Mouse (Mus musculus): ENCODE results near the gene Vtcn1.
"Not testable (repeated sequence)": the region's sequence is repeated elsewhere in the genome, so short reads cannot be mapped to it uniquely, and the experiment has no call there.

Vtcn1 gene

DNA sequence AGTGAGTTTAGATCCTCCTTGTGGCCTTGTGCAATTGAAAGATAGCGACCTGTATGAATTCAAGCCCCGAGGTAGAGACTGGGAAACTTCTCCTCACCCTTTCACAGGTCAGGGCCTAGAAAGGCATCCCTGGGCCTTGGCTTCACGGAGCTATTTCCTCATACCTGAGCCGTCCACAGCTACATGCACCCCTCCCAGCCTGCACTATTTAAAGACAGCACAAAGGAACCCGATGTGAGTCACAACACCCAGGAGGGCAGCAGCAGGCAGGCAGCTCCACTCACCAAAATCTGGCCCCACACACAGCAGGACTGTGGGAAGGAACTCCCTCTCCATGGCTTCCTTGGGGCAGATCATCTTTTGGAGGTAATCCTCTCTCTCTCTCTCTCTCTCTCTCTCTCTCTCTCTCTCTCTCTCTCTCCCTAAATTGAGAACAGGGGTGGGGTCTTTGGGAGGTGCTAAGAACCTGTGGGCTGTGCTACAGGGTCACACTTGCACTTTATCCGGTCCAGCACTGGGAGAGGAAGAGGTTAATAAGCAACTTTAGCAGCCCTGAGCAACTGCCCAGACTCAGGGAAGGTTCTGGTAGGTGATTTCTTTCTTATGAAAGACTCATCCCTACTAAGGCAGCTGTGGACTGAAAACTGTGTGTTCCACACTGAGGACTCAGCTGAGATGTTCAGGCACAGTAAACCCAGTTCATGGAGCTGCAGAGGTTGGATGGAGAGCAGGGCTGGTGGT, at the start of gene Vtcn1:
Vtcn1 (plus strand) TSS at position 235 of the 741 bp plus-strand sequence.
- DNase-seq (ENCODE audit: low spot score): peak; percentile 45

DNA sequence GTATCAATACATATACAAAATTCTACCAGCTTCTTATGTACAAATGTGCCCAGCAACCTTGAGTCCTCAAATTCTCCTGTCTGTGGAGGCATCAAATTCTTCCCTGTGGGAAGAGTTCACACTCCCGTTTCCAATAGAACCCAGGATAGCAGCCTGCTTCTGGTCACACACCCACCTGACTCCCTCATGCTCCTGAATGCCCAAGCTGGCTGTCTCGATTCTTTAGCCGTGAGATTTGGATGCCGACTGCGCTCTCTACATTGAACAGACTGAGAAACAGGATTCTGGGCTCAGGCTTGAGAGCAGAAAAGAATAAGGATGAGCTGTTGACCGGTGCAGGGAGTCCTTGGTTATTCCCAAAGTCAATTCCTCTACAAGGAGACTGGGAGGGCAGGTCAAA, 48.3 kb upstream of the Vtcn1 start:
- no peak for DNase-seq (ENCODE audit: low spot score)

DNA sequence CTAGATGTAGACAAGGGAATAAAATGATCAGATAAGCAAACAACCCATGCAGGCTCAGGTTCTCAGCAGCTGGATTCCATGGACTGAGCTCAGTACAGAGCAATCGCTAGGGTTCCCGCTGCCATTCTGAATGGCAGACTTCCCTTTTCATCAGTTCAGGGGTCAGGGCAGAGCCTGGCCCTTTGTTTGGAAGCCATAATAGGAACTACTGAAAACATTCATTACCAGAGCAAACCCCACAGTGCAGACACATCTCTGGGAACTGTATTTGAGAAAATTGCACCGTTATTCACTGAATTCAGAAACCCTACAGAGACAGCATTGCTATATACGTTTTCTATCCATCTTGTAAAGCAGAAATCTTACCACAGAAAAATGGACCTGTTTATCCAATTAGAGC, 47.7 kb upstream of the Vtcn1 start:
- DNase-seq (ENCODE audit: low spot score): no peak

DNA sequence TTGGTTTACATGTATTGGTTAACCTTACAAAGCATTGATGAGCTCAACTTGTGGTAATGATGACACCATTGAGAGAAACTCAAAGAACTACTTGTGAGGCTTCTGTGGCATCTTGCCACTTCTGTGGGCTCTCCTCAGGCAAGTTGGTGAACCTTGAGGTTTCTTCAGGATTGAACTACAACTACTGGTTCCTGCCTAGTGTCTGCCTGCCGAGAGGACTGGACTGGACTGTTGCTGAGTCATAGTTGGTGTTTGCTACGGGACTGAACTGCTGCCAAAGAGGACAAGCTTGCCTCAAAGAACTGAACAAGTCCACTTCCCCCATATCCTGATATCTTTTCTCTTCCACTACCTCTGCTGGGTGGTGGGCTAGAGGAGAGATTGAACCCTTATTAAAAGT, 39.2 kb upstream of the Vtcn1 start:
- no peak for DNase-seq (ENCODE audit: low spot score)

DNA sequence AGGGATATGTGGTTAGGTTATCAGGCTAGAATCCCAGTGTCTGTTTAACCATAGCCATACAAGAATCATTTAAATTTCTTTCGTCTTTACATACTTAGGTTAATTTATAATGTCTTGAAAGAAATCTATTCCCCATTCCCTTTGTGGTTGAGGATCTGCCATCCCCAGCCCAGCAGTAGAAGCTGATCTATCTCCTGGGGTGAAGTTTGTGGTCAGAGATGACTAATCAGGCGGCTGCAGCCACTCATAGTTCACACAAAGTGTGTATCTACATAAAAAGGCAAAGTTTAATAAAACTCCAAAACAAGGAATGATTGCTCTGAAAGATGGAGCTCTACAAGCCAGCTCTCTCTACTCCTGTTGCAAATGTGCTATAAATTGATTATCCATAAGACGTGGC, 33.6 kb upstream of the Vtcn1 start:
- no peak for DNase-seq (ENCODE audit: low spot score)

DNA sequence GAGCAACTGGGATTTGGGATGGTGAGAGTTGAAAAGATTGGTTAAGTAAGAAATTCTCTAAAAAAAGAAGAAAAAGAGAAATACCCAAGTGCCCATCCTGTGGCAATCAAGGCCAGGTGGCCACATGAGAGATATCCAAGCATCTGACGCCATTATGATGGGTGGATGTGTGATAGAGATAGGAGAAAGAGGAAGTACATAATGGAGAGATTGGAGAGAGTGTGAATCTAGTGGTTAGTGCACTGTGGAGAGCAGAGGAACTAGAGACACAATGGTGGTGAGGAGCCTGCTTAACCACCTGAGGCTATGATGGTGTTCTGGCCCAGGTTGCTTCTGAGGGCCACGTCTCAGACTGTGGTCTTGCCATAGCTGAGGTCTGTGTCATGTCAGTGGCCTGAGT, 31.9 kb upstream of the Vtcn1 start:
- no peak for DNase-seq (ENCODE audit: low spot score)

DNA sequence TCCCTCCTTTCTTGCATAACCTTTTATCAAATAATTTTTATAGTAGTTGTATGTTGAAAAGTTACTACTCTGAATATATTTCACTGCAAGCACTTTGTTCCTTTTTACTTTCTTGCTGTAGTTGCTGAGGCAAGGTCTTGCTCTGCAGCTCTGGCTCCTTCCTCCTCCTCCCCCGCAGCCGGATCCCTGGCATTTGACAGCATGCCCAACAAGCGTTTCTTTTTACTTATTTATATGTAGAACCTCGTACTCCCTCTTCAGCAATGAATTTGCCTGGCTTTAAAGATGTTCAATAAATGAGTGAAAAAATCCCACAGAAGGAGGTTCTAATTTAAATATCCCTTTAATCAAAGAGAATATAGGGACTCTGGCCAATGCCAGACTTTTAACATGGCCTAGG, 28.7 kb upstream of the Vtcn1 start:
- no peak for DNase-seq (ENCODE audit: low spot score)

DNA sequence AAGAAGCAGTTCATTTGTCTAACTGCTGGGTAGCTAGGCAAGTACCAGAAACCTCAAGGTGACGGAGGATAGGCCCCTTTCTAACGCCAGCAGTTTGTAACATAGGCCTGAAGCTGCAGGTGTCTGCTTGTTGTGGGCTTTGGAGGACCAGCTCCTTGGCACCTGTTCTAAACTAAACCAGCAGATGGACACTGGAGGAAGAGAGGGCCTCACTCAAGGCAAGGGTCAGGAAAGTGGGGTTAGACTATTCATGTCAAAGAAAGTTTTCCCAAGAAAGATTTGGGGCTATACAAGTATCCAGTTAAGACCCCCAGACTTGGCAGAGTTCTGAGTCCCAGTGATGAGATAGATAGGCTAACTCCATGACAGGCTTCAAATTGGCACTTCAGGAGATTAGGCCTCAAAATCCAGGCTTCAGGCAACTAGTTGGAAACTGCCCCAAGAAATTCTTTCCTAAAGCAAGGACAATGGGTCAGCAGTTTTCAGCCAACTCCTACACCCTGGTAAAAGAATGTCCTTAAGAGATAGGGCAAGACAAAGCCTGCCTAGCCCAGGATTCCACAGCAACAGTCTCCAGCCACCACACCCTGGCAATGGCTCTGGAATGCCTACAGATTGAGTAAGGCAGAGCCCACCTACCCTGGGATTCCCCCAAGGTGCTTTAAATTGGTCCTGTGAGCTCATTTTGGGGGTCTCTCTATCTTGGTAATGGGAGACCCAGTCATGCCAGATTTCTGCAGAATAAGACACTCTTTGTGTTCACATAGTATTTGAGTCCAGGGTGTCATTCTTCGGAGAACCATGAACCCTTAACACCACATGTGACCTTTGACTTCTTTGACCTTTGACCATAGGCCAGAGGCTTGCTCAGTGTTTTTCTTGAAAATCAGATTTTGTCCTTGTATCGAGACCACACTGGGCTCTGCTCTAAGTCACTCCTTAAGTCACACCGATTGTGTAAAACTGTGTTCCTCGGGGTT, 27.8 kb upstream of the Vtcn1 start:
- peak; percentile 70 for DNase-seq (ENCODE audit: low spot score)

DNA sequence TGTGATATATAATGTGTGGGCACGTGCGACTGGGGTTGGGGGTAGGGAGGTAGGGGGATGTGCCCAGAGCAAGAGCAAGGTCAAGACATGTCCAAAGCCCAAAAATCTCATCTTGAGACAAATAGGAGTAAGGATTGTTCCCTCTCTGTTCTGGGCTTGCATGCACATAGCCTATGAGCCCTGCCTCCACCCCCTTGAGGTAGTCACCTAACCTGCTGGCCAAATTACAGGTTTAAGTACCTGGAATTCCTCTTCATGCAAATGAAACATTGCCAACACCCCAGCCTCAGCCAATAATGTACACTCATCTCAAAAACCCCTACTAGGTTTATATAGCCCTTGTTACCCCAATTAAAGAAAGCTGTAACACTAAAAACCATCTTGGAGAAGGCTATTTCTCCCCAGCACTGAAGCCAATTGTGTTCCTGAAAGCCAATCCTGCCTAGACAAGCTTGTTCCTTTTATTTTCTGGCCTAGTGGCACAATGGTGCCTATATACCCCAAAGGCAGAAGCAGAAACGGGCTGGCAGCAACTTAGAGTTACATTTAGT, 26.3 kb upstream of the Vtcn1 start:
- no peak for DNase-seq (ENCODE audit: low spot score)

DNA sequence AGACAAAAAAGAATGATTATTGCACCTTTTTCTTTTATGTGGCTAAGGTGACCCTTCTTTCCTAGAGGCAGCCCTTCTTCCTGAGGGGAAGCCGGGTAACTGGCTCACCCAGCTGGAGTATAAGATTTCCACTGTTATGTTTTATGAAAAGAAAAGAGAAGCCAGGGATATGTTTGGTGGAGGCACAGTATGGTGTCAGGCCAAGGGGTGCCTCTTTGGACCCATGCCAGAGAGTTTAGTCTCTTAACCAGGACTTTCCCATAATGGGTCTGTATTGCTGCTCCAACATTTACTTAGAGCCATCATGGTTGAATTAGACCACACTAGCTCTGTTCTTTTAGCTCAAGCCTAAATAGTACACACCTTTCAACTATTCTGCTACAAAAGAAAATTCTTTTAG, 20.3 kb upstream of the Vtcn1 start:
- no peak for DNase-seq (ENCODE audit: low spot score)

DNA sequence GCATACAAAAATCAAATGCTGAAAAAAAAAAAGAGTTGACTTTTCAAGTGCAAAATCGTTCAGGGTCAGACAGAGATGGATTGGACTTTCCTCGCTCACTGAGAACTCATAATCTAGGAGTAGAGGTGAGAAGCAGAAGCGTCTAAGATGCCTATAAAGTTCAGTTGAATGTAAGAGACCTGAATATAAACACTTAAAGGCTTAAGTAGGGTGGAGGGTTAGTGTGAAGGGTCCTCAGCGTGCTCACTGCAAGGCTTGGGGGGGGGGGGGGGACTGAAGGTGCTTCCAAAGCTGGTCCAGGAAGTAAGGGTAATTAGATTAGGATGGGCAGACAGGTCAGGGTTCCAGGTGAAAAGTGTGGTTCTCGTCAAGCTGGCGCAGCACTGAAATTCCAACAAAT, 19.3 kb upstream of the Vtcn1 start:
- DNase-seq (ENCODE audit: low spot score): no peak

DNA sequence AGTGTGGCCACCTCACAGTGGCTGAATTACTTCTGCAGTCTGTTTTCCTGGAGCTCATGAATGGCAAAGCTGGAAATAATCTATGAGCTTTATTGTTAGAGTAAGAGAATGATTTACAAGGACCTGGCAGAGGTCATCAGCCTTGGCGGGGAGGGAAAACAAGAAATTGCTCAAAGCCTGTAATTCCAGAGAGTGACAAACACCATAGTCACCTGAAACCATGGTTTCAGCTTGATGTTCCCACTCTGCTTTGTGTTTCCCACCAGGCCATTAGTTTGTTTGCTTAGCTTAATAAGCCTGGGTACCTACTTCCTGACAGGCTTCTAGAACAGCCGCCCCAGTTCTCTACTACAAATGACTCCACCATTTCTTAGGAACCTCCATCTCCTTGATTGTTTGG, 14.8 kb upstream of the Vtcn1 start:
- peak; percentile 62 for DNase-seq (ENCODE audit: low spot score)

DNA sequence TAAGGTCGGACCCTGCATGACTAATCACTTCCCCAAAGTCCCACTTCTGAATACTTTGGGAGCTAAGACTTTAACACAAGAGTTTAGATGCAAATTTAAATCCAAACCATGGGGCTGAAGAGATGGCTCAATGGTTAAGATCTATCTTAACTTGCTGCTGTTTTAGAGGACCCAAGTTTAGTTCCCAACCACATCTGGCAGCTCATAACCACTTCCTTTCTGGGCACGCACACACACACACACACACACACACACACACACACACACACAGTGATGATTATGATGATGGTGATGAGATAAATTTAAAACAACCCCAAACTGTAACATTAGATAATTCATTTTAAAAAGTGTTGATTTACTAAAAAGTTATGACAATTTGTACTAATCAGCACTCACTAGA, 13.4 kb upstream of the Vtcn1 start:
- no peak for DNase-seq (ENCODE audit: low spot score)

DNA sequence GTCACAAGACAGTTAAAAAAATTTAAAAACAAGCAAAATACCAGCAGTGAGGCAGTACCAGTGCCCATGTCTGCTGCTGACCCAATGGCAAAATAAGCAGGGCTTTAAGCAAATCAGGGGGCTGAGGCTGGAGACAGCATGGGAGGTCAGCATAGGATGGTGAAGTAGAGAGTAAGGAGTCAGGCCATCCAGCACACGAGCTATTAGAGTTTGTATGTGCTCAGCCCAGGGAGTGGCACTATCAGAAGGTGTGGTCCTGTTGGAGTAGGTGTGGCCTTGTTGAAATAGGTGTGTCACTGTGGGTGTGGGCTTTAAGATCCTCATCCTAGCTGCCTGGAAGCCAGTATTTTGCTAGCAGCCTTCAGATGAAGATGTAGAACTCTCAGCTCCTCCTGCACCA, 9.8 kb upstream of the Vtcn1 start:
- not testable (repeated sequence) for DNase-seq (ENCODE audit: low spot score)

DNA sequence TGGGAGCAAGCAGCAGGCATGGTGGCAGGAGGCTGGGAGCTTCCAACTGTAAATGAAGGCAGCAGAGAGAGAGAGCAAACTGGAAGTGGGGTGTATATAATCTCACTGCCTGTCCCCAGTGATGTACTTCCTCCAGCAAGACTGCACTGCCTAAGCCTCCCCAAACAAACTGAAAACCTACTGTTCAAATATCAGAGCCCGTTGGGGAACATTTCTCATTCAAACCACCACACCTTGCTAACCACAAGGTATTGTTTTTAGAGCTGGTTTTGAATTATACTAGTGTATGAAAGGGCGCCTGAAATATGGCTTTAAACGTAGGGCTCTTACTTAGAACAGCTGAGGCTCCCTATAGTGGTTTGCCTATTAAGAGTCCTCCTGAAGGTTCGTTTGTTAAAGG, 6.5 kb upstream of the Vtcn1 start:
- no peak for DNase-seq (ENCODE audit: low spot score)

DNA sequence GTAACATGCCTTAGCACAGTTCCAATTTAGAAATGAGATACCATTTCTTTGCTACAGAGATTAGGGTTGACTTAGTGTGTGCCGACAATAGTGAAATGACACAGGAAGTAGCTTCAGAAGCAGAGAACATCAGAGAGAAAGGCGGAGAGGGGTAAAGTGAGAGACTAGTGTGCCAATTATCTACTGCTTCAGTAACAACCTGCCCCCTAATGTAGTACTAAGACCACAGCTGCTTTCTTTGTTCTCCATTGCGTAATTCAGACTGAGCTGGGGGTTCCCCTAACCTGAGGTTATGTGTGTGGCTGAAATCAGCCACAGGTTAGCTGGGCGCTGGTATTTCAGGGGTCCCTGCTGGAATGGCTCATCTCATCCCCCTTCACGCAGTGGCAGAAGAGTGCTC, 5.7 kb upstream of the Vtcn1 start:
- no peak for DNase-seq (ENCODE audit: low spot score)

DNA sequence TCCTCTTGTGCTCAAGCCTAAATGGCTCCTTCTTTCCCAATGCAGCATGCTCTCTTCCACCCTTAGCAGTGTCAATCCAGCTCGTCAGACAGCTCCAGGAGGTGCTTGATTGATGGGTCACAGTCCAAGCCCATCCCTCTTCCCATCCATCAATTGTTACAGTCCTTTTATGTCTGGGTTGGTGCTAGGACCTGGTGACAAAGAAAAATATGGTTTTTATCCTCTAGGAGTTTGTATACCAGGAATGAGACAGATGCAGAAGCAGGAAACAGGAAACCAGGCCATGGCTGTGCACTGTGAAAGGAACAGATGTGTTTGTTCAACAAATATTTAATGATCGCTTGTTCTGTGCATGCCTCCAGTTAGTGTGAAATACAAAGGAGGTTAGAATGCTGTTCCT, 4.4 kb upstream of the Vtcn1 start:
- DNase-seq (ENCODE audit: low spot score): no peak

DNA sequence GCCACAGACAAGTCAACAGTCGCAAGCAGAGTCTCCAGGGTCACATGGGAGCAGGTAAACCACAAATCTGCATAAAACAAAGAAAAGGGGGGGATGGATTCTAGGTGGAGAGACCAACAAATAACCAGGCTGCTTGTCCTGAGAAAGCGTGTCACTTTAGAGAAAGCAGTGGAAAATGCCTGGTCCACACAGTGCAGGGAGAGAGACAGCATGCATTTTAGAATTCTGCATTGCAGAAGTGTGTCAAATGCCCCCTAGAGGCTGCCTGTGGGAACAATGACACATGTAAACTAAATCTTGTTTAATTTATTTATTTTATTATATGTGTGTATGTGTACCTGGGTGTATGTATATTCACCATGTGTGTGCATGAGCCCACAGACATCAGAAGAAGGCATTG, 4.0 kb upstream of the Vtcn1 start:
- DNase-seq (ENCODE audit: low spot score): no peak

DNA sequence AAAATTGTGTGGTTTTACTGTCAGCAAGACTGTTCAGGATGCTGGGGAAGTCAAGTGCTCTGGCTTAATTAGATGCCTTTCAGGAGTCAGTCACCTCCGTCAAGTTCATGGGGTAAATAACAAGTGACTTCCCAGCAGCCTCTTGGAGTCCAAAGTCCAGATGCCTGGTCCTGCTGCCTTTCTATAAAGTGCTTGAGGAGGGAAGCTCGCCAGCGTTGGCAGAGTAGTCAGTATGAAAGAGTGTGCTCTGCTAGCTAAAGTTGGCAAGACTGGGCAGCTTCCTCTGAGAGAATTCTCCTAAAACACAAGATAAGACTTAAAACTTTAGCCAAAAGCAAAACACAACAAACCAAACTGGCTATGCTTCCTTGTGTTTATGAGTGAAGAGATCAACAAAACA, 18.5 kb downstream of the Vtcn1 start:
- no peak for DNase-seq (ENCODE audit: low spot score)

DNA sequence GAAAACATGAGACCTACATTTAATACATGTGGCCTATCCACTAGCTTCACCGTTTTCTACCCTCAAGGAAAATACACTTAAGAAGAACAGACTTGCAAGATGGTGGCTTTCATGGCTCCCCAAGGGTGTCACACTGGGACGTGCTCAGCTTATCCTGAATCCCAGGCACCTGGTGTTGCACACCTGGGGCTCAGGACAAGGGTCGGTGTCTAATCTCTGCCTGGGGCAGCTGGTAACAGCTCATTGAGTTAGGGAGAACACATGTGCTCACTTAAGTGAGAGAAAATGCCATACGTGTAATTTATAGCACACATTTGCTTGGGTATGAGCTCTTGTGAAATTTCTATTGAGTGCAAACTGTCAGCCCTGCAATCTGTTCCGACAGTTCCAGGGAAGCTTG, 19.1 kb downstream of the Vtcn1 start:
- no peak for DNase-seq (ENCODE audit: low spot score)

DNA sequence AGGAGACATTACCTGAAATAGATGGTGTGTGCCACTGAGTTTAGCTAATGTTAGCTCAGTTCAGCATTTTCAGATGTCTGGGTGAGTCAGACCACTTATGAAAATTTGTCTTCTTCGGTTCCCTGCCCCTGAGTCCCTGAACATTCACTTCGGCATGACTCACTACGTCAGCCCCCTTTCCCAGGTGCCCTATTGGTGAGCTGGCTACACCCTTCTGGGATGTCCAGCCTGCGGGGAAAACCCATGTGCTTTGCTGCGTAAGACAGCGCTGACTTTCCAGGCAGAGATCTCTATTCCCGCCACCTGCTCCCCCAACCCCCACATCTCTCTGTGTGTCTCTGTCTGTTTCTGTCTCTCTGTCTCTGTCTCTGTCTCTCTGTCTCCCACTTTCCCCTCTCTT, 23.1 kb downstream of the Vtcn1 start:
- DNase-seq (ENCODE audit: low spot score): no peak

DNA sequence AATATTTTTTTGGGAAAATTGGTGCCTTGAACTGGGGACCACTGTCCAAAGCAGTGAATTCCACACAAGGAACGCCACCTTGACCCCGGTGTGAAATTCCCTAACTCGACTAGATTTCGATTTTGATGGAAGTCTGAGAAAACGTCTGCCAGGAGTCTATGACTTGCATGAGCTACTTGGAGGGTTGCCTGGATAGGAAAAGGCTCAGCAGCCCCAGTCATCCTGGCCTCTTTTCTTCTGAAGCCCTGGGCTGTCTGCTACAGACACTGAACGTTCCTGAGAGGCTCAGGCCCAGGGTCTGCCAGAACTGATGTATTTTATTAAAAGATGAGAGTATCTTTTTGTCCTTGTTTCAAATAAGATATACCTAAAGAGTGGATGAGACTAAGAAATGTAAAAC, 25.2 kb downstream of the Vtcn1 start:
- no peak for DNase-seq (ENCODE audit: low spot score)
